Mouse (Mus musculus): ENCODE results near the gene Rras2.

DNA sequence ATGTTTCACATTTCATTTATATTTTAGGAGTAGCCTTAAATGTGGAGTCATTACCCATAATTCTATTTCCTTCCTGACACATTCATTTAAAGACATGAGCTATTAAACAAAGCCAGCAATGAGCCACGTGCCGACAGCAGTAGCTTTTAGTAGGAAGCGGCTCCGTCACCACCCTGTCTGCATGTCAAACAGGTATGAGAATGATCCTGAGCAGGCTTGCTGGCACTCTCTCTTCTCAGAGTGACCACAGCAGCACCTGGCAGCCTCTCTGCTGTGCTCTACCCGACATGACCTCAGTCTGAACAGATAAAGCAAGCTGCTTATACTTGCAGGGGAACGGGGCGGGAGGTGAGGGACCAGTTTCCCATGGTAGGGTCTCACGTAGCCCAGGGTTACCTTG is 54.0 kb downstream of the Rras2 start:
- TF ChIP-seq CTCF (IDR thresholded peaks at IDR 0.05; ENCODE audit: low read depth) (no peak), EP300 (IDR thresholded peaks at IDR 0.05; ENCODE audit: low read depth) (no peak)

Data from liver, postnatal 0 days (tissue).